Mouse (Mus musculus): ENCODE data around the gene Sfxn4.
A peak's percentile ranks its signal among the peaks of the same experiment; 100 is the strongest.

Gene Sfxn4

DNA sequence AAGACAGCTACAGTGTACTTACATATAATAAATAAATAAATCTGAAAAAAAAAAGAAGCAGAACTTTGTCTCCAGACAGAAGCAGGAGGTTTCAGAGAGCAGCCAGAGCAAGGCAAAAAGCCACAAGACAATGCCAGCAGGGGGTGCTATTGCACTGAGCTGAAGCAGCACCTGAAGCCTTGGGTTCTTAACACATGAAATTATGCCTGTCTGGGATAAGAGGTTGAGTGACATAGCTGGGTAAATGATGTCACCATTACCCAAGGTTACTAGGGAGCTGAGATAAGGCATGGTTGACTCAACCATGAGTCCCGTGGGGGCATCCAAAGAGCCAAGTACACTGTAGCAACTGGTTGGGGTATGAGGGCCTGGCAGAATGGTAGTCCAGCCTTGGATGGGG lies 23.5 kb downstream of the Sfxn4 start:
- DNase-seq (ENCODE audit: extremely low spot score, low spot score): peak; percentile 58

- DNase-seq (ENCODE audit: extremely low spot score, low spot score): no peak
These were observed 42.6 kb downstream of the Sfxn4 start for GRCm38 (mm10) chr19:60818677-60819076.

DNA sequence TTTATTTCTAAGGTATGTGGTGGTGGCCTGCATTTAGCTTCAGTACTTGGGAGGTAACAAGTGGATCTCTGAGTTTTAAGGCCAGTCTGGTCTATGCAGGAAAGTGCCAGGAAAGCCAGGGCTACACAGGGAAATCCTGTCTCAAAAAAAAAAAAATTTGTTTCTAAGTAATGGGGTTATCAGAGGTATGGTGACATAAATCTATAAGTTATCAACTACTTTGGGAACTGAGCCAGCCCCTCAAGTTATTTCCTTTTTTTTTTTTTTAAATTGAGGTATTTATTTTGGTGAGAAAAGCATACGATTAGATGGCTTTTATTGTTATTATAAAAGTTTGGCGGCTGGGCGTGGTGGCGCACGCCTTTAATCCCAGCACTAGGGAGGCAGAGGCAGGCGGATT lies 48.1 kb downstream of the Sfxn4 start:
- DNase-seq (ENCODE audit: extremely low spot score, low spot score): no peak

- no peak for DNase-seq (ENCODE audit: extremely low spot score, low spot score)
These were observed 49.3 kb downstream of the Sfxn4 start for GRCm38 (mm10) chr19:60812036-60812389.

DNA sequence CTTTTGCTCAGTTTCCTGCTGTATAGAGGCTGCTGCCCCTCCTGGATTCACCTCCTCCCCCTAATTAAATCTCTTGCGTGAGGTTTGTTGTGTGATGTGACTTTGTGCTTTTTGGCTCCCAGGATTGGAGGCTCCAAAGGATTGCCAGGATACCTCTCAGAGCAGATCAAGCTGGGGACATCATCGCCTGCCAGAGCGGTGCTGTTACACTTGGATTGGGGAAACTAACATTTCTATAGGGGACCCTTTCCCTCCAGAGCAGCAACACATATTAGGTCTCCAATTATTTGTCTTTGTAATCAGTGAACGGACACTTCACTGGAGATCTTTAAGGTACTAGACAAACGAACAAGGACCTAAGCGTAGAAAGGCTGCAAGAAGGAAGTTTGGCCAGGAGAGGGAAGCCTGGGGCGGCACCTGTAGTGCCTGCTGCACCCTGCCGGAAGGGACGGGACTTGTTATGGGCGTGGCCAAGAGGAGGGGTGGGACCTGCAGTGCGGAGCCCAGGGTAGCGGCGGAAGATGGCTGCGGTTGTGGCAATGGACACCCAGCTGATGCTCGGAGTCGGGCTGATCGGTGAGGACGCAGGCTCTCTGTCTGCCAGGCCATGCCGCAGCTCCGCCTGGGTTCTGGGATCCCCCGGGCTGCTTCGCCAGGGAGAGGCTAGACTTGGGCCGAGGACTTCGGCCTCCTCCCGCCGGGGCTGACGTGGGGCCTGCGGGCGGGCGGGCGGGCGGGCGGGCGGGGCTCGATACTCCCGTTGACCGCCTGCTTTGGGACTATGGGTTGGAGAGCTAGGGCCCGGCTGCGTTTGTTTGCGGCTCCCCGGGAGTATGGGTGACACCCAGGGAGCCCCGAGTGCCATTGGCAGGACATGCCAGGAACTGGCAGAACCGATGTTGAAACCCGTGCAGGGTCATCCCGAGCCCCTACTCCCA lies 49.9 kb downstream of the Sfxn4 start, which contains the start of gene Fam45a:
TSS of gene Fam45a (plus strand) at position 488 of the 938 bp plus-strand sequence.
- DNase-seq (ENCODE audit: extremely low spot score, low spot score): peak; percentile 91

DNA sequence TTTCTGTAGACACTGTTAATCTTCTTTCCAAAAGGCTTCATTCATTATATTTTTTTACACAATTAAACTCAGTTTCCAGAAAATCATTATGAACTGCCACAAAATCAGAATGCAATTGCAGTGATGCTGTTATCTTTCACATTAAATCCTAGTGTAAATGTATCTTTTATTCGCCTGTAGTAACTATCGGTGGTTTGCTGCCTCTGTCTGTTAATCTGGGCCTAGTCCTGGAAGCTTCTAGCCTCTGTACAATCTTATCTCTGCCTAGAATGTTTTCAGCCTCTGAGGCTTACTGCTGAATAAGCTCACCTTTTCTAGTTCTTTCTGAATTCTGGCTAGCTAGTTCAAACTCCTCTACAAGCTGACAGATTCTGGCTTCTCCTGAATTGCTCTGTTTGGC lies 51.4 kb downstream of the Sfxn4 start:
- DNase-seq (ENCODE audit: extremely low spot score, low spot score): no peak

GRCm38 (mm10) chr19:60804903-60805302 lies 56.4 kb downstream of the Sfxn4 start:
- no peak for DNase-seq (ENCODE audit: extremely low spot score, low spot score)

DNA sequence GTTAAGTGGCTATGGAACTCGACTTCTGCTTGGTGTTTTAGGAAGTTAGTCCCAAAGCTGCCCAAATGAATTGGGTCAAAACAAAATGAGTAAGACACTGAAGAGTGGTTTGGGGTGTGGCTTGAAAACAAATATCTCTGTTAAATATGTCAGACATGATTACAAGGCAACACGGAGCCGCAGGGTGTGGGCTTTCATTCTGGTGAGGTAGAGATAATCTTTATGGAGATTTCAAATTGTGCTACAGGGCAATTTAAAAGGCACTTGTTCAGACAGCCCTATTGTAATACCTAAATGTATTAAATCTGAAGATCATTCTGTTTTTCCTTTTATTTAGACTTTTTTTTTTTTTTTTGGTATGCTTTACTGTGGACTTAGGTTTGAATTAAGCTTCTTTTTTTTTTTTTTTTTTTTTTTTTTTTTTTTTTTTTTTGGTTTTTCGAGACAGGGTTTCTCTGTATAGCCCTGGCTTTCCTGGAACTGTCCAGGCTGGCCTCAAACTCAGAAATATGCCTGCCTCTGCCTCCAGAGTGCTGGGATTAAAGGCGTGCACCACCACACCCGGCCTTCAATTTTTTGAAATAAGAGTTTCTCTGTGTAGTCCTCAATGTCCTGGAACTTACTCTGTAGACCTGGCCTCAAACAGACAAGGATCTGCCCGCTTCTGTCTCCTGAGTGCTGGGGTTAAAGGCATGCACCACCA lies 61.3 kb downstream of the Sfxn4 start:
- no peak for DNase-seq (ENCODE audit: extremely low spot score, low spot score)

DNA sequence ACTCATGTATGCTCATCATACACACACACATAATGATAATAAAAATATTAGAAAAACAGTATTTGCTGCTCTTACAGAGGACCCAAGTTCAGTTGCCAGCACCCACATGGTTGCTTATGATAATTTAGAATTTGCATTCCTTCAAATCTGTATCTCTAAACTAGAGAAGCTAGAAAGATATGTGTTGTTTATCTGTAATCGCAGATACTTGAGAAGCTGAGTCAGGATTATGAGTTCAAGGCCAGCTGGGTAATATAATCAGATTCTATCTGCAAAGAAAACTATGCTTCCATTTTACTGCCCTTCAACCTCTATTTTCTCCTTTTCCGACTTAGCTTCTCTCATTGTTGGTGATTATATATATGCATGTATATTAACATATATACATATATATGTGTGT lies 63.9 kb downstream of the Sfxn4 start:
- no peak for DNase-seq (ENCODE audit: extremely low spot score, low spot score)

GRCm38 (mm10) chr19:60795244-60795643 lies 66.0 kb downstream of the Sfxn4 start:
- DNase-seq (ENCODE audit: extremely low spot score, low spot score): no peak

DNA sequence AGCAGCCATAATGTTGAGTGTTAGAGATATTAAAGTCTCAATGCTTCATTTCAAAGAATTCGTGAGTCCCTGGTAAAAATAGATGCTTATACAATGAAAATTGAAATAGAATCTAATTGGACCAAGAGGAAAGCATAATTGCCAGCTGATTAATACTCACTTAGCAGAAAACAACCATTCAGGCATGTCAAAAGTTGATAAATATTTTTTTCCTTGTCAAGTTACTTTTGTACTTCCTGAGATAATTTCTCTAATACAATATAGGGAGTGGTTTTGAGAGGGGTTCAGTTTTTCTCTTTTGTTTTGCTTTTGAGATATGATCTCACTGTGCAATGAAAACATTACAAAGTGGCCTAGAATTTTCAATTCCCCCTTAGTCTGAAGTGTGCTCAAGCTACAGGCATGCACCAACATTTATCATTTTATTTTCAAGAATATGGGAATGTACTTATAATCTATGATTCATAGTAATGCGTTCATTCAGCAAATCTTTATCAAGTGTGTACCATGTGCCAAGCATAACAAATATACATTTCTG lies 68.0 kb downstream of the Sfxn4 start:
- no peak for DNase-seq (ENCODE audit: extremely low spot score, low spot score)

DNA sequence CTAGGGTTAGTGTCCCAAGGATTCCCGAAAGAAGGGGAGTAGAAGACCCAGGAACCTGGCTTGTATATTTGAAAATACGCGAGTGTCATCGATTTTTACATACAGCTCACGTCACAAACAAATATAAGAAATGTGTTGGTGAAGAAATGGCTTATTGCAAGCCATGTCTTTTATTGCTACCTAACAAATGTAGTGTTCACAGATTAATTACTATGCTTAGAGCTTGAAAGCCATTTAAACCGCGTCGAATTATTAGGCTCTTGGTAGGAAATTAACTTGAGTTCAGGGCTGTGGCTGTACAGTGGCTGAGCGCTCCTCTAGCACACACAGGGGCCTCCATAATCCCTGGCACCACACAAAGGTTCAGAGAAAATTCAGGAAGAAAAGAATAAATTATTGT lies 70.1 kb downstream of the Sfxn4 start:
- DNase-seq (ENCODE audit: extremely low spot score, low spot score): no peak

DNA sequence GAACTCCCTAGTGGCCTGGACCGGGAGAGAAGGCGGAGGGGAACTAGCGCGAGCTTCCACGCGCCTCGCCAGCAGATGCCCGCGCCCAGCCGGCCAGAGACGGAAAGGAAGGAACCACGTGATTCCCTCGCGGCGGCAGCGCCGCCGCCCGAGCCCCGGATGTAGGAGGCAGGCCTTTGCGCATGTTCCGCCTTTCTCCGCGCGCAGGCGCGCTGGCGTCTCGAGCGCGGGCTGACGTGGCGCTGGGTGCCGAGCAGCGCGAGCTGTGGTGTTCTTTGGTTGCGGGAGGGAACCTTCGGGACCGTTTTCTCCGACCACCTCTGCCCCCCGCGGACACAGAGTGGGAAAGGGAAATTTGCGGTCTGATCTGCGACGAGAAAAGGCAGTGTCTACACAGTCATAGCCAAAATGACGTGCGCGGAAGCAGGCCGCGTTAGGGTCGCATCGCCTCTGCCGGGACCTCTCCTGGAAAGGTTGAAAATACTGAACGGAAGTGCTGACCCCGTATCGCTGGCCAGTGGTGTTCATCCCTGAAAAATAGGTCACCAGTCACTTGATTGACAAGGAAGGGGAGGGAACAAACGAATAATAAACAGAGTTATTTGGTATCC lies 70.6 kb downstream of the Sfxn4 start, which contains the start of gene Eif3a:
TSS of gene Eif3a (minus strand) at position 108 of the 611 bp plus-strand sequence.
- peak; percentile 96 for DNase-seq (ENCODE audit: extremely low spot score, low spot score)

DNA sequence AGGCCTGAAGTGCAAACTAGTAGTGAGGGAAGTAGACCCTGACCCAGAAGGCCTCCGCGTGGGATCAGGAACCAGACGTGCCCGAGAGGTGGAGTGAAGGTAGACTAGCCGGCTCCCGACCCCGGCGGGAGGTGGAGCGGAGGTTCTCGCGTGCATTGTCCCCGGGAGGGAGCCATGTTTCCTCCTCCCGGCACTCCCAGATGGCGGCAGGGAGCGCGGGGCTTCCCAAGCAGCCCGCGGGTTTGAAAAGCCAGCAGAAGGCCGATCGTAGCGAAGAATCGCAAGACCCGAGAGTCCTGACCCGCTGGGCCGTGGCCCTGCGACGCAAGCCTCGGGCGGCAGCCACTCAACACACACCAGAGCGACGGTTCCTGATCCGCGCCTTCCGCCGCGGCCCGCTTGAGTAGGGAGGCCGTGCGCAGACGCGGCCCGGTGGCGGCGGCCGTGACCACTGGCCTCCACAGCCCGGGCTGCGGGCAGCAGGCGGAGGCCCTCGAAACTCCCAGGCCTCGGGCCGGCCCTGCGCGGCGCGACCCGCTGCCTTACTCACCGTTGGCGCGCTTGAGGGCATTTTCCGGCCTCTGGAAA lies 71.3 kb downstream of the Sfxn4 start:
- DNase-seq (ENCODE audit: extremely low spot score, low spot score): peak; percentile 69

DNA sequence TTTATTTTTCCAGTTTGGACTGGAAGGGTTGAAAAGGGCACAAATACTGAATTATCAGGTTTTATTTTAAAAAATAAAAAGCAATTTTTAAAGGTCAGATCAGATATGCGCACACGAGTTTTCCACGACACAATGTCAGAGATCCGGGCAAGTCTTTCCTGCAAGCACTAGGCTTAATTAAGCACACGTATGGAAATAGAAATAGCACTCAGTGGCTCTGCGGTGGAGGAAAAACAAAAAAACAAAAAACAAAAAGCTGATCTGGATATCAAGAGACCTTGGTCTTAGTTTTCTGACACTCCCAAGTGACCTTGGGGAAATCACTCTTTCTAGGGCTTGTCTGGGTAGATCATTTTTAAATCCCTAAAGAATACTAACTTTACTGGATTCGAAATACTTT lies 71.8 kb downstream of the Sfxn4 start:
- no peak for DNase-seq (ENCODE audit: extremely low spot score, low spot score)

DNA sequence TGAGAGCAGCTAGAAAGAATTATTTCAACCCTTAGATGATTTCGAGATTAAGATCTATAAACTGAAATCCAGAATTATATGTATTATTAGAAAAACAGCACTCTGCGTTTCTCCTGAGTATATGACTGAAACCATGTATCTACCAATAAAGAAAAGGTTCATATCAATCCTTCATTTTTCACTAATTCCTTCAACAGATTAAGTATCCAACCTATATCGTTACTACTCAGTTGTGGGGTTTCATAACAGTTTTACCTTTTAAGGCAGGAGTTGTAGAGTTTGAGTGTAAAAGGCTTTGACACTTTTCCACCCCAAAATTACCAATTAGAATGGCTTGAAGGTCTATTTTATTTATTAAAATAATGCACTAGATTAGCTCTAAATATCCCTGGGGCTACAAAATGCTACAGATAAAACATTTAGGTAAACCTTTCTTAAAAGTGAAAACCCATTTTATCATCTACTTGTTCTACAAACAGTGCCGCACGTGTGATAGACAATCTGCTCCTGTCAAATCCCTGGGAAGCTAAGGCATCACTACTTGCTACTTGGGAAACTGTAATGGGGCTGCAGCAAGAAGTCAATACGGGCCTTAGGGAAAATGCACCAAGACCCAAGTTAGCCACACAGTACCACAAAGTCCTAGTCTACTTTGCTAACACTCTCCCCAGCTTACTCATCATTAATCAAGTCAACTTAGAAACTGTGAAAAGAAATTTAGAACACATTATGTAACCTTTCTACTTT lies 72.9 kb downstream of the Sfxn4 start:
- no peak for DNase-seq (ENCODE audit: extremely low spot score, low spot score)

DNA sequence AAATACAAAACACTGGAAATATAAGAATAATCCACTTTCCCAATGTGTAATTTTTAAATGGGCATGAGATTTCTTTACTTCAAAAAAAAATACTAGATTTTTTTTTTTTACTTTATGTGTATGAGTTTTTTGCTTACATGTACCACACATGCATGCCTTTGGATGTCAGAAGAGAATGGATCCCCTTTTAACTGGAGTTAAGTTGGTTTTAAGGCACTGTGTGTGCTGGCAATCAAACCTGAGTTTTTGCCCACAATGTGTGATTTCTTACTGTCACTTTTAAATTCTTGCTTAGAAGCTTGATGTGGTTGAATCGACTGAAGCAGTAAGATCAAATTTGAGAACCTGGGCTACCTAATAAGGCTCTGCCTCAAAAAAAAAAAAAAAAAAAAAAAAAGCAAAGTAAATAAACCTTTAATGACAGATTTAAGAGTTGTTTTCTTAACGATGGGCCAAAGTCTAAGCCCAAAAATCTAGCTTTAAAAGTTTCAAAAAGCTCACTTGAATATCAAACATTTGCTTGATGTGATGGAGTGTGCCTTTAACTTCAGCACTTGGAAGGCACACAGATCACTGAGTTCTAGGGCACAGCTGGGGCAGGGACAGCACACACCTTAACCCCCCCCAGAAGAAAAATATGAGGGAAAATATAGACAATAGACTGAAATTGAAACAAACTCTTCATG lies 73.7 kb downstream of the Sfxn4 start:
- no peak for DNase-seq (ENCODE audit: extremely low spot score, low spot score)
